ENCODE assay signal across 8 mouse cellular contexts in genomic region chr4:143299325-143300070, GRCm38 (mm10). TPM values are rescaled to one million over a fixed set of nuclear protein-coding genes. Genes with fewer than 3 reads are reported as not detected.
A peak's percentile ranks its signal among the peaks of the same experiment; 100 is the strongest.
DNase-seq lines count a peak whose midpoint lies in the region; ATAC-seq and TF ChIP-seq lines count a peak whose summit lies in the region.

Gene Pdpn (minus strand): TSS chr4:143299564.

- DNase-seq in frontal cortex, adult 2 months (ENCODE audit: extremely low spot score in 1 of 2, low spot score in 1 of 2) = peak in 1 of 2 experiments; percentile 37
- peak; percentile 78 for DNase-seq in forebrain, embryonic 14.5 days (ENCODE audit: low spot score)
- DNase-seq in heart, postnatal 14 days = peak; percentile 48 to 61
- DNase-seq in layer of hippocampus, adult 9-11 months = peak; percentile 26
- peak; percentile 81 for DNase-seq in lung, embryonic 14.5 days
- peak; percentile 73 for DNase-seq in ovary, postnatal 36 days (ENCODE audit: low spot score)
- no peak for DNase-seq in thymus, postnatal 36 days

- peak within 1 kb of the TSS; percentile 48; the same call in 1 of the 2 replicates for H3K27ac ChIP-seq in forebrain, embryonic 14.5 days (ENCODE audit: low read depth, low read length)
- H3K27ac ChIP-seq in lung, embryonic 14.5 days (ENCODE audit: low read depth) = no peak within 1 kb of the TSS

- ATAC-seq in frontal cortex, adult (ENCODE audit: low TSS enrichment) = no peak
- peak; percentile 51 for ATAC-seq in forebrain, embryonic 14.5 days
- ATAC-seq in lung, embryonic 14.5 days (ENCODE audit: insufficient read depth) = peak; percentile 51

- H3K4me2 ChIP-seq in forebrain, embryonic 14.5 days (ENCODE audit: low read length) = peak within 1 kb of the TSS; percentile 59
- H3K4me2 ChIP-seq in lung, embryonic 14.5 days = peak within 1 kb of the TSS; percentile 70

- H3K9ac ChIP-seq in forebrain, embryonic 14.5 days (ENCODE audit: low read length) = peak within 1 kb of the TSS; percentile 58
- peak within 1 kb of the TSS; percentile 54 for H3K9ac ChIP-seq in lung, embryonic 14.5 days

- no peaks in the 10 kb centered on the region for H3K27me3 ChIP-seq in forebrain, embryonic 14.5 days (replicated peaks; ENCODE audit: control insufficient read depth, insufficient read depth, low read length)
- H3K27me3 ChIP-seq in lung, embryonic 14.5 days (ENCODE audit: insufficient read depth, low read length) = no peaks in the 10 kb centered on the region

- WGBS in forebrain, embryonic 14.5 days = 2% methylated on average over 31 of the region's 31 CpGs
- 1% methylated on average over 31 of the region's 31 CpGs for WGBS in lung, embryonic 14.5 days

- intact Hi-C loops in heart, postnatal 14 days (cut with DNase I) = no loop called here

- H3K36me3 ChIP-seq in forebrain, embryonic 14.5 days (ENCODE audit: control insufficient read depth, insufficient read depth, low read length) = no peaks in the 10 kb centered on the region
- no peaks in the 10 kb centered on the region for H3K36me3 ChIP-seq in lung, embryonic 14.5 days (ENCODE audit: insufficient read depth)

- no peaks in the 10 kb centered on the region for H3K9me3 ChIP-seq in forebrain, embryonic 14.5 days (replicated peaks; ENCODE audit: control insufficient read depth, low read length)
- H3K9me3 ChIP-seq in lung, embryonic 14.5 days (ENCODE audit: low read depth, low read length) = no peaks in the 10 kb centered on the region

- TF ChIP-seq CTCF in lung, embryonic 14.5 days (IDR thresholded peaks at IDR 0.05; ENCODE audit: low read depth) = no peak

- H3K4me1 ChIP-seq in forebrain, embryonic 14.5 days (ENCODE audit: control insufficient read depth, insufficient read depth, low read length) = peaks cover 18% of the 10 kb centered on the region
- 0 out of 2 replicates have a peak, but pooled peaks cover 7% of the 10 kb centered on the region for H3K4me1 ChIP-seq in lung, embryonic 14.5 days (ENCODE audit: insufficient read depth)

- H3K4me3 ChIP-seq in forebrain, embryonic 14.5 days (ENCODE audit: low read depth, low read length) = peak within 1 kb of the TSS; percentile 36
- peak within 1 kb of the TSS; percentile 43 for H3K4me3 ChIP-seq in lung, embryonic 14.5 days (ENCODE audit: low read depth, low read length)

RNA-seq across cellular contexts. Expression of gene Pdpn, which starts in this region (rescaled TPM):
- polyA plus RNA-seq in frontal cortex, adult 2 months (2012; rRNA removed) = 12.3 and 15.7 TPM in 2 replicates
- polyA plus RNA-seq in forebrain, embryonic 14.5 days (2014; fragmentation: Nextera tagmentation; extraction: Ambion mirVana) = 65.5 and 70.1 TPM in 2 replicates
- 10 to 100 TPM in 1 of 2 experiments, 1 to 10 TPM in 1; 8.8 to 10.5 TPM for total RNA-seq in heart, postnatal 14 days (2021)
- polyA plus RNA-seq in lung, embryonic 14.5 days (2014; fragmentation: Nextera tagmentation; extraction: Ambion mirVana) = 36.6 and 39.5 TPM in 2 replicates

Comparison
In these comparisons a context has a peak if more than half of its experiments do, and no peak if none do; other contexts are left out.
1. DNase-seq: peak in forebrain, embryonic 14.5 days (single experiment), heart, postnatal 14 days (2 of 2), layer of hippocampus, adult 9-11 months (single experiment), lung, embryonic 14.5 days (single experiment) and ovary, postnatal 36 days (single experiment); none in thymus, postnatal 36 days (0 of 2).